Mouse (Mus musculus) CD4-positive helper T cell, adult 2 months (primary cell): ENCODE results near the gene Kdelr3.
A peak's percentile ranks its signal among the peaks of the same experiment; 100 is the strongest.

ENCODE experiments used
- DNase-seq: peaks from one replicate; pipeline ENCODE4 v3.0.0-alpha.2; 2012; ENCODE audit warnings: low read depth, missing footprints, low spot score

Gene Kdelr3

DNA sequence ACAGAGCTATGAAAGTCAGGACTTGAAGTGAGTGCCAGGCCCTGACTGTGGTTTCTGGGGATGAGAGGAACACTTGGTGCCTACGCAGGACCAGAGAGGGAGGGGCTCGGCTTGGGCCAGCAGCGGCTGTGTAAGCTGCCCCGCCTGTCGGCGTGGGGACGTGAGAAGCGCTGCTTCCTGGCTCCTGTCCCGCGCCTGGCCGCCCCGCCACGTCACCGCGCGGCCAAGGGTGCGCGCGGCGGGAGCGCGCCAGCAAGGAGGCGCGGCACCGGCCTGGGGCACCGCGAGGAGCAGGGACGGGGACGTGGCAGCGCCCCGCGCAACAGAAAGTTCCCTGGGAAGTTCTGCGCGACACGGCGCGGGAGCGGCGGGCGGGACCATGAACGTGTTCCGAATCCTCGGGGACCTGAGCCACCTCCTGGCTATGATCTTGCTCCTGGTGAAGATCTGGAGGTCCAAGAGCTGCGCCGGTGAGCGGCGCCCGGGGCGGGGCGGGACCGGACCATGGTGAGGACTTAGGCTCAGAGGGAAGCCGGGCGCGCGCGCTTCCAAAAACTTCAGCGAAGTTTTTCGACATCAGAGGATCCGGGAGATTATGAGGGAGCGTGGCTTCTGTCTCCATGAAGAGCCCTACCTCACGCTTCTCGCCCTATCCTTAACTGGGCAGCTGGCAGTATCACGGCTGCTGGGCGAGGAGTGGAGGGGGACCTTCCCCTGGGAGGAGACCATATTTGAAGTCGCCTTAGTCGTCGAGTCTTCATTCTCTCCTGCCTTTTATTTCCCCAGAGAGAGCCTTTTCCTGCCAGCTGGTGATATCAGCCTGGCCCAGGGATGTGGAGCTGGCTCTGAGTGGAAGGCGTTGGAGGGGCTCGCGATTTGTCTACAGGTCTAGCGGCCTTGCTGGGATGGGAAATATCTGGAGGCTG is at the start of gene Kdelr3:
Gene Kdelr3 (plus strand): TSS at position 241 of the 926 bp plus-strand sequence.
- peak; percentile 55 for DNase-seq

DNA sequence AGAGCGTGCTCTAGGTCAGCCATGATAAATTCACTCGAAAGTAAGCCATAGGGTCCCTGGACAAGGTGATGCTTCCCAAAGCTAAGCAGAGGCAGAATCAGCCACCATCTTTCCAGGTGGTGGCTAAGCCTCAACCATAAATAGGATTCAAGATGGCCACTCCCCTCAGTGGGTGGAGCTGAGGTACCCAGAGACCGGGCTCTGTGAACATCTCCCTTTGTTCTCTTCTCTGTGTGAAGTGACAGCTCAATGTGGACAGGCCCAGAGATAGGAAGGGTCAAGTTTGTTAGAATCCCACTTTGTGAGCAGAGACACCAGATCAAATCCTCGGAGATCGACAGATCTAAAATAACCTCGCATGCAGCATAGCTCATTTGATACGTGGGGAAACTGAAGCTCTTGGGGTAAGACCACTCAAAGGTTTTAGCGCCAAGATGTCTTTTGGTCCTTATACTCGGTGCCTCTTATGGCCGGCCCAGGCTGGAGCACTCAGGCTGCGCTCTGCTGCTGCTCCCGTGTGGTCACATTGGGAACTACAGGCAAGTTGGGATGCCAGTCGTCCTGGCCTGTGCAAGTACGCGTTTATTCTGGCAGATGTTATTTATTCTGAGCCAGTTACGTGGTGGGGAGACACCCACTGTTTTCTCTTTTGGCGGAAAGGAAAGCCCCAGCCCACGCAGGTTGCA is 49.5 kb upstream of the Kdelr3 start:
- peak; percentile 77 for DNase-seq

DNA sequence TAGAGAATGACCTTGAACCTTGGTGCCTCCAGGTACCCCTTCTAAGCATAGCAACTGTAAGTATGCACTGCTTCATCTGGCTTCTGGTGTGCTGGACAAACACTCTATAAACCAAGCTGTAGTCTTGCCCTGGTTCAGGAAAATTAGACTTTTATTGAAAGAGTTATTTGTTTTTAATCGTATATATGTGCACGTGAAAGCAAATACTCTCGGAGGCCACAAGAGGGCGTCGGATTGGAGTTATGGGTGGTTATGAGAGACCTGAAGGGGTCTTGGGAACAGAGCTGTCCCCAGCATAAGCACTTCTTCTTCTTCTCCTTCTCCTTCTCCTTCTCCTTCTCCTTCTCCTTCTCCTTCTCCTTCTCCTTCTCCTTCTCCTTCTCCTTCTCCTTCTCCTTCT is 46.6 kb upstream of the Kdelr3 start:
- no peak for DNase-seq

DNA sequence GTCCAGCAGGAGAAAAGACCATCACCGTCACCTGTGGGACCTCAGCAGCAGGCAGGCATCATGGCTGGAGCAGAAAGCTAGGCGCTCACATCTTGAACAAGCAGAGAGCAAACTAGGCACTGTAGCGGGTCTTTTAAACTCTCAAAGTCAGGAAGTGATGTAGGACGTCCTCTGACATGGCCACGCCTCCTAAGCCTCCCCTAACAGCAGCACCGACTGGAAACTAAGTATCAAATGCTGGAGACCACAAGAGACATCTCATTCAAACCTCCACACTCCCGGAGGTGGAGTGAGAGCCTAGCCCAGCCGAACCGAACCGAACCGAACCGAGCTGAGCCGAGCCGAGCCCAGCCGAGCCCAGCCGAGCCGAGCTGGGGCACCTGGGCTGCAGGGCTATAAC is 45.6 kb upstream of the Kdelr3 start:
- no peak for DNase-seq

DNA sequence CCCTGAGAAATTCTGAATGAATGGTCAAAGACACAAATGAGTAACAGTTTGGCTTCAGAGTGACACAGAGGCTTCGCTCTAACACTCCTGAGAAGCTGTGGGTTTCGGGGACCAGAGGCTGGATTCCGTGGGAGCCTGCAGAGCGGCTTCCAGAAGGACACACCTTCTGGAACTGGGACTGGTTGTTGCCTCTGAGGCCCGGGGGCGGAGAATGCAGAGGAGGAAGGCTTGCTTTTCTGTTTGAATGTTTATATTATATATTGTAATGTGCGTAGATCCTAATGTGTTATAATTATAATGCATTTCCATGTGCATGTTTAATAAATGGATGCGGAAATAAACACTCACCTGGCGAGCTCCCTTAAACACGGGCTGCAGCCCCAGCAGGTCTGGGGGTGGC is 45.1 kb upstream of the Kdelr3 start:
- DNase-seq = no peak

DNA sequence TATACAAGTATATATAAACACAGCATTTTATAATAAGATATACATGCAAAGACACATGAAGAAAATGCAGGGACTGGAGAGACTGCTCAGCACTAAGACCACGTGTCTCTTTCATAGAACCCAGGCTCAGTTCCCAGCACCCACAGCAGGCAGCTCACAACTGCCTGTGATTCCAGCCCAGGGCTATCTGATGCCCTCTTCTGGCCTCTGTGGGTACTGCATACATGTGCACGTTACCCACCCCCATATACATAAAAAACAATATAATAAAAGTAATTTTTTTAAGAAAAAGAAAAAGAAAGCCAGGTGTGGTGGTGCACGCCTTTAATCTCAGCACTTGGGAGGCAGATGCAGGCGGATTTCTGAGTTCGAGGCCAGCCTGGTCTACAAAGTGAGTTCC is 43.2 kb upstream of the Kdelr3 start:
- DNase-seq = no peak

DNA sequence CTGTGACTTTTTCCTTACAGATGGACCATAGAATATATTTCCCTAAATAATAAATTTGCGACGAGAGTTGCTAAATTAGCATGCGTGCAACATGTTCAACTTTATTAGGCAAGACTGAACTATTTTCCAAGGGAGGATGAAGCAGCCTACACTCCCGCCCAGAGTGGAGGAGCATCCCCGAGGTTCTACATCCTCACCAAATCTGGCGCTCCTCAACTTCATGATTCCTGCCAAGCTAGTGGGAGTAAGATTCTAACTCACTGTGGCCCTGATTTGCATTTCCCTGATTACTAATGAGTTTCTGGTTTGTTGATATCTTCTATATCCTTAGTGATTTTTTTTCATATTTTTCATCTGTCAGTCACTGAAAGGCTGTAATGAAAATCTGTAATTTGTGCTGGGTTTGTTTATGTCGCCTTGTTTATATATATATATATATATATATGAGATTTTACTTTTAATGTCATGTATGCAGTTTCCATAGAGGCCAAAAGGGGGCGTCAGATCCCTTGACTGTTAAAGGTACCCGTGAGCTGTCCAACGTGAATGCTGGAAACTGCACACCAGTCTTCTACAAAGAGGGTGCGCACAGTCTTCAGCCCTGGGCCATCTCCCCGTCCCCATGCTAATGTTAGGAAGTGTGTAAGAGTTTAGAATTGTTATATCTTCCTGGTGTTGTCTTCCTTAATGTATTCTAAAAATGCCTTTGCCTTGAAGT is 42.4 kb upstream of the Kdelr3 start:
- DNase-seq = no peak

DNA sequence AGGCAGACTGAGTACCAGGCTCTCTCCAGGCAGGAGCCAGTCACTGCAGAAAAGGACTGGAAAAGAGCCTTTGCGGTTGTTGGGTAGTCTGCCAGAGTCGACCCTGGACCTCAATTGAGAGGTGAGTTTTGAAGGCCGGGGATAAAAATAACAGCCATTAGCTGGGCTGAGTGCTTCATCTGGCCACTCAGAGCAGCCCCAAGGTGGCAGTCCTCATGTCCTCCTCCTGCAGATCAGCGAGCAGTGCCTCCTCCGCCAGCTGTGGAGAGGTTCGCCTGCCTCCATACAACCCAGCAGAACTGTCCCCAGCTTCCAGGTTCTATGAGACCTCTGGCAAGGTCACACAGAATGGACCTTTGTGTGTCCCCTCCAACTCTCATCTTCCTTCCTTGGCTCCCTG is 39.0 kb upstream of the Kdelr3 start:
- no peak for DNase-seq

DNA sequence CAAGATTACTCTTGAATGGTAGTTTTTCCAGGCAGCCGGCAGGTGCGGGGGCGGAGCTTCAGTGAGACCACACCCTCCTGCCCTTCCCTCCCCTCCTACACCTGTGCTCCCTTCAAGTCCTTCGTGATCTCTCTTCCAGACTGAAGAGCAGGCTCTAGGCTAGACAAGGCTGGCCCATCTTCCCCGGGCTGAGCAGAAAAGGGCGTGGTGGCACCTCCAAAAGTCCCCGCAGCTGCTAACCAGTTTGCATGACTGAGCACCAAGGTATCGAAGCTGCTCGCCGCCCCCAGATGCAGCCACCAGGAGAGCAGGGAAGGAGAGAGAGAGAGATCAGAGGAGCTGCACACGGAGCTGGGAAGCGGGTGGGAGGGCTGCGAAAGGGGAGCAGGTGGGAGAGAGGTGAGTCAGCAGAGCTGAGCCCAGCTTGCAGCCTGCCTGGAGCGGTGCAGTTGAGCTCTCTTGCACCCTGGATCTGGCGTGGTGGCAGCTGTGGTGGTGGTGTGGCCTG is 35.0 kb upstream of the Kdelr3 start:
- DNase-seq = no peak

DNA sequence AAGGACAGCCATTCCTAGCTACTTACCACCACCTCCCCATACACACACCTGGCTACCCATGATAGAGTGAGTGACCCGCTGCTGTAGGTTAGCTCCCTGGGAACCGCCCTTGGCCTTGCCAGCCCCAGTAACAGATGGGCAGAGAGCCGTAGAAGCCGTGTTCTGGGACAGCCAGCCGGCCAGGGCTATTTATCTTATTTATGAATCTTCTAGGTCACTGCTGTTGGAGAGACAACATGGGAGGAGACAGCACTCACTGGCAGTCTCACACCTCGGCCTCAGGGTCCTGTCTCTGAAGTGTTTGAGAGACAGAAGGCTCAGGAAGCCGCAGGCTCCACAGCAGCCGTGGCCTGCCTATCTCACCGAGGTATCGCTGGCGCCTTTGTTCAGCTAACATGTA is 26.7 kb upstream of the Kdelr3 start:
- no peak for DNase-seq

DNA sequence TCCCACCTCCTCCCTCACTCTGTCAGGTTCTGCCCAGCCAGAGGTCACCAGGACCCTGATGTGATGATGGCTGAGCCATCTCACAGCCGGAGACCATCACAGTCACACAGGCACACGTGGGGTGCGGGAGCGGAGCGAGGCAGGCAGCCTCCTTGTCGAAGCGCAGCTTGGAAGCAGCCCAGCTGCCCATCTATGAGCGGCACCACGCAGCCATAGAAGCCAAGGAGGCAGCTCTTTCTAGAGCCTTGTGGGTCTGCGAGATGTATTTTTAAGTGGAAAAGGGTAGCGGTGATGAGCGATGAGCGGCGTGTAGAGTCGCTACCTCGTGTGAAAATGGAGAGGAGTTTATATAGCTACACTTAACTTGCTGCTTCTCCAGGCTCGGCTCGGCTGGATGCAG is 22.7 kb upstream of the Kdelr3 start:
- no peak for DNase-seq

DNA sequence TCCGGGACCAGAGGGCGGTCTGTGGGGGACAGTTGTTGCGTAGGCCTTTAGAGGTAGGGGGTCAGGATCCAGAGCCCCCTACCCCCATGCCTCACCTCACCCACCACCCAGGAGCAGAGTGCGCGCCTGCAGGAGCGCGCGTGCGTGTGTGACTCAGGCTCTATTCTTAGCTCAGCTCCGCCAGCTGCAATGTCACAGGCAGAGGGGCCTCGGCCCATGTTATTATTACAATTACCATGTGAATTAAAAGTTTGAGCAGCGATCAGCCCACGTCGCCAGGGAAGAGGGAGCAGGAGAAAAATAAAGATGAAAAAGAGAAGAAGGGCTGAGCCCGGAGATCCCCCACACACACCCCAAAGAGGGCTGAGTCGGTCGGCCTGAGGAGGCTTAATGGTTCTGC is 16.1 kb upstream of the Kdelr3 start:
- no peak for DNase-seq

DNA sequence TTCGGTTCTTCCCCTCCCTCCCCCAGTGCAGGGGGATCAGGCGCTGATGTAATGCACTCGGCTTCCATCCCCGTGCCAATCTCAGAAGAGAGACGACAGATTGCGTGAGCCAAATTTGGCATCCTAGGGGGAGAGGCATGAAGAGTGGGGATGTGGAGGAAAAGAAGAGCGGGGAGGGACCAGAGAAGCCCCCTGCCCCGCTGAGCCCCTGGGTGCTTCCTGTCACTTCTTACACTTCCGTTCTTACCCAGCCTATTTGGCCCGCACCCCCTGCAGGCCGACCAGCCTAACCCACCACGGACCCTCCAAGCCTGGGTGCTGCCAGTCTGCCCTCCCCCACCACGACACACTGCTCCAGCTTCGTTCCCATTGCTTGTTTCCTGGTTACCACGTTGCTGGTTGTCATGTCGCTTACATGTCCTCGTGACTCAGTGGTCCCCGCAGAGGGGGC is 13.3 kb upstream of the Kdelr3 start:
- DNase-seq = no peak

DNA sequence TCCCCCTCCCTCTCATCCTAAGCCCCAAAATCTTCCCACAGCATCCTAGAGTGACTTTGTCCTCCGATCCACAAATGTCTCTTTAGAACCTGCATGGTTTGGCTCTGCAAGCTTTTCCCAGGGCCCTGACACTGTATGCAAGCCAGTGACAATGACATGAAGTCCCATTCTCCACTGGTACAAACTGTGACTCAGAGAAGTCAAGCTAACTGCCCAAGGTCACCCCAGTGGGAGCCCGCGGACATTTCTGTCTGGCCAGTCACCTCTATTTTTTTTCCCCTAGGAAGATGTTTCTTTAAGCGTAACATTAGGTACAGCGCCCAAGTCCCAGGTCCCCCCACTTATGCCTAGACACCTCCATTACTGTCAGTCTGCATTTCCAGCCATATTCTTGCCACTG is 12.8 kb upstream of the Kdelr3 start:
- DNase-seq = no peak

DNA sequence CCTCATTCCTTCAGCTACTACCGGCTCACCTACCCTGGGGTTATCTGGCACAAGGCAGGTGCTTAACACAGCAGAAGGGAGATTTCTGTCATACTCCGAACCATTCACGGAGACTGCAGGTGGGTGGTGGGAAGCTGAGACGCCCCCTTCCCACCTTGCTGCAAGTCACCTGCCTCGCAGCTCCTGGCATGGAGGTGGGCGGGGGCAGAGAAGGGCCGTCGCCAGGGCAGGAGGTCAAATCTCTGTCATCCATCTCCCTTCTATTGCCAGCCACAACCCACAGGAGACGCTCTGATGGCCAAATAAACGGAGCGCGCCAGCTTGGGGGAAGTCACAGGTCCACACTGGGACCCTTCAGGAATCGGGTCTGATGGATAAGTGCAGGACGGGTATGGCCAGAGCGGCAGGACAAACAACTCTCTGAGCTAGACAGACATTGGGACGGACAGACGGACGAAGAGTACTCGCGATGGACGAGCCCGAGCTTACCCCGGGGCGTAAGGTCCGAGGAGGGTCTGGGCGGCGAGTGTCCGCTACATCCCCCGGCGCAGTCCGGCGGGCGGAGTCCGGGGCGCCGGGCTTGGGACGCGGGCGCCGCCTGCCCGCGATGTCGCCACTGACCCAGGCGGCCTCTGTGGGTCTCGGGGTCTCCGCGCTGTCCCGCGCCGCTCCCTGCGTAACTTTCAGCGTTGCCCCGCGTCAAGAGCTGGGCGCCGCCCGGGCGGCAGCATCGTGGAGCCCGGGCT is 11.3 kb upstream of the Kdelr3 start, which contains the start of gene Kcnj4:
Gene Kcnj4 (minus strand): TSS at position 535 of the 746 bp plus-strand sequence.
- DNase-seq = no peak

DNA sequence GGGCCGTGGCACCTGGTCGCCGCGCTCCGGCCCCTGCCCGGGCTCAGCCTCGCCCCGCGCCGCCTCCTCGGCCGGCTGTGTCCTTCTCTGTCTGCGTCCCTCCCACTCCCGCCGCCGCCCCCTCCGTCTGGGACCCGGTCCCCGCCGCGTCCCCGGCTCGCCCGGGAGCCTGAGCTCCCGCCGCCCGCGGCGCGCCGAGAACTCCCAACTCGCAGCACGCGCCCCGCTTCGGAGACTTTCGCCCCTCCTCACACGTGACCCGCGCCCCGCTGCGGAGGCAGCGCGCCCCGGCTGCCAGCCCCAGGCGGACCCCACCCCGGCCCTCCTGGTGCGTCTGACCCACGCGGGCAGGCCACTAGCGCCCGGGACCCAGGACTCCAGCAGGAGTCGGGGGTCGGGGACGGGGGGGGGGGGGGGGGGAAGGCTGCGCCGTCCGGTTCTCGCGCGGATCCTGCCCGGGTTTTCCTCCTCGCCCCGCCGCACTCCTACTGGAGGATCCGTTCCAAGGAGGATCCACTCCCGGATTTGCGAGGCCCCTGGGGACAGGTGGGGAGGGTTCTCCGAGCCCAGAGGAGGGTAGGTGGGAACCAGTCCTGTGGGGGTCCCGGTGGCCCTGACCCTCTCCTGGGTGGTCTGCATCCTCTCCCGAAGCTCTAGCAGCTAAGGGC is 10.5 kb upstream of the Kdelr3 start:
- no peak for DNase-seq

DNA sequence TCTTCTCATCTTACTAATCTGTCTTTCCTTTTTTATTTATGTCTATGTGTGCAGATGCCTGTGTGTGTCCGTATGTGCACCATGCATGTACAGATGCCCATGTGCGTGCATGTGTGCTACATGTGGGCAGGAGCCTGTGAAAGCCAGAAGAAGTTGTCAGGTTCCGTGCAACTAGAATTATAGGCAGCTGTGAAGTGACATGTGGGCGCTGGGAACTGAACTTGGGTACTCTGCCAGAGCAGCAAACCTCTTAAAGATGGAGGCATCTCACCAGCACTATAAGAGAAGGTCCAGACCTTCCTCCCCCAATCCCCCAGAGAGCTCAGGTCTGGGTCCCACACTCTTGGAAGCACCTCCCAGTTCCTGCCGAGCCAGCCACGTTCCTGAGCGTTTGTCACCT is 9.8 kb upstream of the Kdelr3 start:
- DNase-seq = no peak

DNA sequence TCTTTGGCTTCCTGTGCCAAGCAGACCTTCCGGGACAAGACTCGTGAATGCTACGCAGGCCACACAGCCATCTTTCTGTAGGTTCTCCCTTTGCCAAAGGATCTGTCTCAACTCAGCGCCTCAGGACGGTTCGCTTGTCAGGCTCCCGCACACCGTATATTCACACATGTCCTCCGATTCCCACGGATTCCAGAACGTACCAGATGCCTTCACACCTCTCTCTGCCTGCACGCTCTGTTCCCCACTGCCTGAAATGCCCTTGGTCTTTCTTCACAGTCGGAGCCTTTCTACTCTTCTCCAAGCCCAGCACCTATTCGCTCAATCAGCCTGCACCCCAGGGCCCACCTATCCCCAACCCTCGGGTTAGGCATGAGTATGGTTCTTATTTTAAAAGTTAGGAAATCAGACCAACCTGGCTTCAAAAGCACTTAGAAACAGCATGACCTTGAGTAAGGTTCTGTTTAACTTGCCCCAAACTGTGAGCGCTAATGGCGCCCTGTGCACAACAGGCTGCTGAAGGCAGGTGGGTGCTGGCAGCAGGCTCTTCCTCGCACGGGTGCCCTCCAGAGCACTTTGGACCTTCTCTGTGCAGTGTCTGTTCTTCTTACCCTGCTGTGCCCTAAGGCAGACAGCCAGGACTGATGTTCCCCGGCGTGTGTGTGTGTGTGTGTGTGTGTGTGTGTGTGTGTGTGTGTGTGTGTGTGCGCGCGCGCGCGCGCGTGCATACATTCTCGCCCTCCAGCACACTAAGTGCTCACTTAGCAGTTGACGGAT is 9.0 kb upstream of the Kdelr3 start:
- no peak for DNase-seq

DNA sequence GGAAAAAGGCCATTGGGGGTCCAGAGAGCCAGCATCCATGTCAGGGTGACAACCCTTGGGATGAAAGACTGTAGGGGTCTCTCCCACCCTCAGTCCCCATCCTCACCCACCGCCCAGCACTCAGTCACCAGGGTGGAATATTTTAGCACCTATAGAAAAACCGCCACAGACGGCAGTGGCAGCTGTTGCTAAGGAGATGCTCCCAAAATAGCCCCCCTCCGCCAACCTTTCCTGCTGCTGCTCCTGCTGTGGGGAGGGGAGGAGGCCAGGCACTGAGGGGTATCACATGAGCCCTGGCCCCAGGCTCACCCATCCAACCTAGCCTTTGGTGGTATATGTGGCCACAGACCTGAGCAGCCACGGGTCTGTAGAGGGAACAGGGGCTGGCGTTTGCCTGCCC is 6.2 kb upstream of the Kdelr3 start:
- DNase-seq = no peak

DNA sequence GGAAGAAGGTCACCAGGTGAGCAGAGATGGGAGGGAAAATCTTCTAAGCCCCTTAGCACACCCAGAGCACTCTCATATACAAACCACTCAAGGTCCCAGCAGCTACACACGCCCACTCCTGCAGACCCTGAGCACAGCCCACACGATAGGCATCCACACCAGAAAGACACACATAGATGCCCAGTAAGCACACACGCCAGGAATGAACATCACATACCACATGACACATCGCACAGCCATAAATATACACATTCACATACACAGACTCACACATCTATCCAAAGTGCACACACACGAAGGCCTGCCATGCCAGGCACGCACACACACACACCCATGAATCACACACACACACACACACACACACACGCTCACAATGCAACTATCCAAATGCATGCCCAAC is 5.8 kb upstream of the Kdelr3 start:
- DNase-seq = no peak
